Mouse (Mus musculus) yolk sac, embryonic 10.5 days (tissue): ENCODE measurements around the gene B4galt2.

ENCODE experiments used
- DNase-seq: peaks from one replicate; pipeline ENCODE4 v3.0.0-alpha.2; 2017; ENCODE audit warnings: low spot score

B4galt2 gene

DNA sequence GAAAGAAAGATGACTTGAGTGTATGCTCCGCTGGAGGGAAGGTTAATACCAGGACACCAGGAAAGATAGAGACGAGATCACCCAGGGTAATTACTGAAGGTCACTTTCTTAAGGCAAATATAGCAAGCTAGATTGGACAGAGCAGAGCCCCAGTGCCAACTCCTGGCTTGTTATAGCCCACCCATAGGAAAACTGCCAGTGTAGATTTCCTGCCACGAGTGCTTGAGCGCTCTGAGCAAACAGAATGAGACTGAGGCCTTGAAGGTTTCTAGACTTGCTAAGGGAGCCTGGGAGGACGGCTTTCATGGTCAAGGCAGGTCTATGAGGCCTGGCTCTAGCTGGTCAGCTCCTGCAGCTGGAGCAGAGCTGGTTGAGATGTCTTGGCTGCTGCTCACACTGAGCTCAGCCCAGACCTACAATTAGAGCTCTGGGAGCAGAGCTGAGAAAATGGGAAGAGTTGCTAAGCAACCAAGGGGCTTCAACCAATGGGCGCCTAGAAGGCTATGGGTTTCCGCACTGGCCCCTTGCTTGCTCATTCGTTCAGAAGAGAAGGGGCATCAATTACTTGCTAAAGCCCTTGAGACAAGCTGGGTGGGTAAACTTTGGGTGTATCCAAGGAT, 25.7 kb upstream of the B4galt2 start:
- DNase-seq: no peak

DNA sequence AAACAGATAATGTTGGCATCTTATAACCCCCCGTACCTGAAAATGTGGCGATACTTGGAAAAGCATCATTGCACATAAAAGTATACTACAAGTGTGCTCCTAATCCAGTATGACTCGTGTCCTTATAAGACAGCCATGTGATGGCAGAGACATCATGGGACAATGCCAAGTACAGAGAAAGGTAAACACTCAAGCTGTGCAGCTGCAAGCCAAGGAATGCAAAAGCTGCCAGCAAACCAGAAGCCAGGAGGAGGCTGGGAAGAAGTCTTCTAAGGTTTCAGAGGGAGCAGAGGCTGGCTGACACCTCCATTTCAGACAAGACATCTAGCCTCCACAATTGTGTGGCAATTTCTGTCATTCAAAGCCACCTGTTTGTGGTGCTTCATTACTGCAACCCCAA, 22.9 kb upstream of the B4galt2 start:
- no peak for DNase-seq

DNA sequence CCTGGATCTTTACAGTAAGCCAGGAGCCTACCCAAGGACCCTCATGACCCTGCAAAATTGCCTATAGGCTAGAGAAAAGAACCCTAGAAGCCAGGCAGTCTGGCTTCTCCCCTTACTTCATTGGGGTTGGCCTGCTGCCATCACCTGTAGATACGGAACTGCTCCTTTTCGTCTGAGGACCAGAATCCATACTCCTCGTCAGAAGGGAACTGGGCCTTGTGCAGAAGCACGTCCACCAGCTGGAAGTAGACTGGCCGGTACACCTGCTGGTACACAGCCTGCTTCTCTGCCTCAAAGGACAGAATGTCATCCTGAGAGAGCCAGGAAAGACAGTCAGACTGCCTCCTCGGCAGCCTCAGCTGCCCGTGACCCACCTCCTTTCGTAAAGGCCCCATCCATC, 21.5 kb upstream of the B4galt2 start:
- DNase-seq: no peak

GRCm38 (mm10) chr4:117904094-117904493, 20.8 kb upstream of the B4galt2 start:
- no peak for DNase-seq

- DNase-seq: no peak
Observed at GRCm38 (mm10) chr4:117898111-117898510, 14.8 kb upstream of the B4galt2 start.

GRCm38 (mm10) chr4:117896031-117896430, 12.7 kb upstream of the B4galt2 start:
- DNase-seq: no peak

GRCm38 (mm10) chr4:117895339-117895738, 12.1 kb upstream of the B4galt2 start:
- no peak for DNase-seq

DNA sequence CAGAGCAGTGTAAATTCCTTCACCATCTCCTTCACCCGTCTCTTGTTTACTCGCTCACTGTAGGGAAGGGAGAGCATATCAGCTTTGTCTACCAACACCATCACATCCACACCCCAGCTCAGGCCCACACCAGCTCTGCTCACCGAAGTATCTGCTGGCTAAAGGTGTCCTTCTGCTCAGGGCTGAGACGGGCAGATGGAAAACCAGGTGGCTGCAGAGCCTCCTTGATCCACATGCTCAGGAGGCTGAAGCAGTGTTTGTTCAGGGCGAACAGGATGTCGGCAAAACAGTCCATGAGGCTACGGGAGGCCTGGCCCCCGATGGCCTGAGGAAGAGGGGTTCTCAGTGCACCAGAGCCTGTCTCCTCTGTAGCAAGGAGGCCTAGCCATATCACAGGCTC, 11.3 kb upstream of the B4galt2 start:
- no peak for DNase-seq

GRCm38 (mm10) chr4:117893376-117893775, 10.1 kb upstream of the B4galt2 start:
- DNase-seq: peak; percentile 27

DNA sequence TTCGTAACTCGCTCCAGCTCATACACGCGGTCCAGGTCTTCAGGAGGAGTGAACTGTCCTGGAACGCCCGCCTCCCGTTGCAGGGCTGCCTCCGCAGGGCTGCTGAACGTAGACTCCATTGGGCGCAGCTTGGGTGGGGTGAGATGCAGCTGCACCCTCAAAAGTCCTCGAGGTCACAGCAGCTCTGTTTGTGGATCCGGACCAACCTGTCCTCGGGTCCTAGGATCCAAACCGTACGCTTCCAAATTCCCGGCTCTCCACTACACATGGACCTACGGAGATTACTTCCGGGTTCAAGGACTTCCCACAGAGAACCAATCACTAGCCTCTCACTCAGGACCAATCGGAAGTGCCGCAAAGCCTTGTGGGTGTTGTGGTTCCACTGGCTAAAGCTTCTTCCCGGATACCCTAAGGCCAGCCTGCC, 8.5 kb upstream of the B4galt2 start, which contains the start of gene Dph2:
Dph2 (minus strand) TSS at position 295 of the 424 bp plus-strand sequence.
- peak; percentile 81 for DNase-seq

DNA sequence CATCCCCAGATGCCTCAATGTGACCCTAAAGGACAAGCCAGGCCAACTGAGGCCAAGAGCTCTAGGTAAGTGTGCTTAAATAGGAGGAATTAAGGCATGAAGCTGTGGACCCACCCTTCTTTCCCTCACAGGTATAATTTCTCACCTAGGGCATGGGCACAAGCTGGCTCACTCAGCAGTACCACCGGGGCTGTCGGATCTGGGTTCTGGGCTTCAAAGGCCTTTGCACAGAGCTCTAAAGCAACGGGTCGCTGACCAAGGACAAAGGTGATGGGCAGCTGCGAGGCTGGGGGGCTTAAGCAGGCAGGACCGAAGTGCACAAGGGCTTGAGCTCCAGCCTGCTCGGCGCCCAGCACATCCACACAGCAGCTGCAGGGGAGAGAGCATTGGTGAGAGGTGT, 7.5 kb upstream of the B4galt2 start:
- no peak for DNase-seq

GRCm38 (mm10) chr4:117890031-117890430, 6.7 kb upstream of the B4galt2 start:
- no peak for DNase-seq

DNA sequence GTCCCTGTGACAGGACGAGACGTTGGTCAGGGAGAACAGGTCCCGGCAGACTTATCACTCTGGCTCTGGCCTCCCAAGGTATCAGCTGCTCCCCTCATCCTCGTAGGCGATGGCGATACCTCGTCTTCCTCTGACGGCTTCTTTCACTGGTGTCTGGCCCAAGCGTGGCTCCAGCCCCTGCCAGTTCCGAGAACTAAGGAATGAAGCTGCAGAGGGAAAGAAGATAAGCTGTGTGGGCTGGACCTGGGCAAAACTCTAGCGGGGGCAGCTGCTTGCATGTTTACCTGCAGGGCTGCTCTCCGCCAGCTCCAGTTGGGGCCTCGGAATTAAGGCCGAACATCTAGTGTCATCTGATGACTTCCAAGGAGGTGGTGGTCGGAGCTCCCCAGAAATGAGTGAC, 6.2 kb upstream of the B4galt2 start:
- DNase-seq: no peak

GRCm38 (mm10) chr4:117887920-117888319, 4.6 kb upstream of the B4galt2 start:
- no peak for DNase-seq

DNA sequence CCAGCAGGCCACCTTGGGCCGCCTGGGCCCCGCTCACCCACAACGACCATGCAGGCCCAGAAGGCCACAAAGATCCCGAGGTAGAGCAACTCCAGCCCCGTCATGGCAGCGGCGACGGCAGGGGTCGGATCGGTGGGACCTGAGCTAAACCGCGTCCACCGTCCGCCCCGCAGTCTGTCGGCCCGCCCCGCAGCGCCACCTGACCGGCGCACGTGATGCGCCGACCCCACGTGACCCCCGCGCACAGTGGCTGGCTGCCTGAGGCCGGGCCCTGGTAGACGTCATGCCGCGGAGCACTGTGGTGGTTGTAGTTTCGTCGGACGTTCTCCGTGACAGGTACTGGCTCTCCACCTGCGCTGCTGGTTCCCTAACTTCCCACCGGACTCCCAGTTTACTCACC, 3.8 kb upstream of the B4galt2 start, which contains the start of gene Atp6v0b:
Atp6v0b (minus strand) TSS at position 201 of the 400 bp plus-strand sequence.
- peak; percentile 93 for DNase-seq

DNA sequence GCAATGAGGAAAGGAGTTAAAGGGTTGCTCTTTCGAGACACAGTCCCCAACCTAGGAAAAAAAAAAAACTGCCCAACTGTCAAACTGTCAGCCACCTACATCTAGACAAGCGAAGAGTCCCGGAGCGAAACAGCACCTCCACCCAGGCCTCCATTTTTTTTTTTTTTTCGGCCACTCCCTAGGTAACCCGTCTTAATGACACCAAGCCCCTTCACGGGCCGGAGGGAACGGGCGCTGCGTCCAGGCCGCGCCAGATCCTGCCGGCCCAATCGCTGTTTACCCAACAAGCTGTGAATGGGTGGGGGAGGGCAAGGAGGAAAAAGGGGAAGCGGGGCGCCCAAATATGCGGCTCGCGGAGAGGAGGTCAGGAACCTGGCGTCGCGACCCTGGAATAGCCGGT, 3.4 kb upstream of the B4galt2 start:
- DNase-seq: no peak

- DNase-seq: no peak
Observed at GRCm38 (mm10) chr4:117885994-117886393, 2.7 kb upstream of the B4galt2 start.

DNA sequence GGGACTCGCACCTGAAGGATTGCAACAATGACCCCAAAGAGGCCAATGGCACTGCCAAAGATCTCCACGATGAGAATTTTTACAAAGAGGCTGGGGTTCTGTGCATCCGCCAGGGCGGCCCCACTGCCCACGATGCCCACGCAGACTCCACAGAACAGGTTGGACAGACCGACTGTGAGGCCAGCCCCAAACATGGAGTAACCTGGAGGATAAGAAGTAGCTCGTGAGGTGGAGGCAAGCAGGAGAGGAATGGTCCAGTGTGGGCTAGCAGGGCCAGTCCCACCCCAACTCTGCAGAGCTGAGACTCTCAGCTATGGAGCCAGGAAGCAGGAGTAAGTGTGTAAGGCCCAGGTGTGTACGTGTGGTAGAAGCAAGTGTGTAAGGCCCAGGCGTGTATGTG, 1.8 kb upstream of the B4galt2 start:
- no peak for DNase-seq

GRCm38 (mm10) chr4:117884146-117884545, 859 bp upstream of the B4galt2 start:
- DNase-seq: no peak

- DNase-seq: no peak
Observed at GRCm38 (mm10) chr4:117878703-117879102, 4.6 kb downstream of the B4galt2 start.

DNA sequence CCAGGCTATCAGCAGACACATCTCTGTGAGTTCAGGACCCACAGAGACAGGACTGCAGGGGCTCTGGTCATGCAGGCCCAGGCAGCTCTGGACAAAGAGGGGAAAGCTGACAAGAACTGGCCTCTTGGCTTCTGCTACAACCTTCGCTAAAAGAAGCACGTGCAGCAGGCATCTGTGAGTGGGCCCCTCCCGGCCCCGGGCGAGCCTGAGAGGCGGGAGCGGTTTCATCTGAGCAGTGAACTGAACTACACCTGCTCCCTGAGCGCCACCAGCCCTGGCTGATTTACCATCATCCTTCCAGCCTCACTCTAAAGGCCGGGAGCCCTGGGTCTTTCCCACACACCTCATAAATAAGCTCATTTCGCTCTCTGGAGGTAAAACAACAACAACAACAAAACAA, 5.0 kb downstream of the B4galt2 start:
- DNase-seq: no peak

GRCm38 (mm10) chr4:117873615-117874014, 9.7 kb downstream of the B4galt2 start:
- DNase-seq: no peak

- DNase-seq: peak; percentile 39
Observed at GRCm38 (mm10) chr4:117872471-117872886, 10.8 kb downstream of the B4galt2 start, which contains the start of gene Ccdc24. Ccdc24 (minus strand) TSS chr4:117872557.

DNA sequence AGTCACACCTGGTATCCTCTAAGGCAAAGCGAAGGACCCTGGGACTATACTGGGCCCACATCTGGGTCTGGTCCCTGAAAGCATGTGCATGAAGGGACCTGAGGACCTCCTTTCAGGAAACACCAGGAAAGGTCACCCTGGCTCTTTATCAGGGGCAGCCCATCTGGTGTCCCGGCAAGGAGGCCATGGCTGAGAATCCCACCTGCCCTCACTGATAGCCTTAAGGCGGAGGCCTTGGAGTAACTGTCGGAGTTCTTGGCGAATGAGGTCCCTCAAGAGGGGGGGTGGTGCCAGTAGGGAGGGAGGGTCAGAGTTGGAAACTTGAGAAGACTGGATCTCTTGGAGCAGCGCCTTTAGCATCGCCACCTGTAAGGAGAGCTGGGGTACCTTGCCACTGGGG, 11.5 kb downstream of the B4galt2 start:
- no peak for DNase-seq
